Mouse (Mus musculus) embryonic facial prominence, embryonic 14.5 days (tissue): ENCODE results near the gene Uqcr11. TPM values are rescaled to one million over a fixed set of nuclear protein-coding genes. Genes with fewer than 3 reads are reported as not detected.
A peak's percentile ranks its signal among the peaks of the same experiment; 100 is the strongest.

Experiments
- ATAC-seq: fragments of 200-750 bp; cut with Nextera tagmentation; 2 replicates; pipeline ENCODE4 v1.8.0; 2017; ENCODE audit warnings: low read depth, moderate number of reproducible peaks, moderate TSS enrichment
- DNase-seq: peaks from one replicate; pipeline ENCODE4 v3.0.0-alpha.2; 2015; ENCODE audit warnings: low spot score
- H3K27ac ChIP-seq: fragments of 300-500 bp; sonication (generic); replicated peaks from 2 replicates; pipeline ENCODE4 v1.5.1; 2014; ENCODE audit warnings: low read depth, mild to moderate bottlenecking, low read length, moderate library complexity
- H3K27me3 ChIP-seq: fragments of 300-500 bp; sonication (generic); replicated peaks from 2 replicates; pipeline ENCODE4 v1.6.1; 2014; ENCODE audit warnings: low read length; ENCODE audit not compliant: control insufficient read depth, insufficient read depth
- H3K36me3 ChIP-seq: fragments of 300-500 bp; sonication (generic); 2 replicates; pipeline ENCODE4 v1.6.1; 2014; ENCODE audit warnings: low read length, mixed read lengths; ENCODE audit not compliant: control insufficient read depth, insufficient read depth
- H3K4me1 ChIP-seq: fragments of 300-500 bp; sonication (generic); 2 replicates; pipeline ENCODE4 v1.6.1; 2014; ENCODE audit warnings: antibody characterized with exemption, low read length; ENCODE audit not compliant: control insufficient read depth, insufficient read depth
- H3K4me2 ChIP-seq: fragments of 300-500 bp; sonication (generic); 2 replicates; pipeline ENCODE4 v1.6.1; 2014; ENCODE audit warnings: low read depth, mild to moderate bottlenecking, low read length, moderate library complexity, mixed read lengths
- H3K4me3 ChIP-seq: fragments of 300-500 bp; sonication (generic); 2 replicates; pipeline ENCODE4 v1.5.1; 2014; ENCODE audit warnings: low read depth, mild to moderate bottlenecking, low read length
- H3K9ac ChIP-seq: fragments of 300-500 bp; sonication (generic); 2 replicates; pipeline ENCODE4 v1.6.1; 2014; ENCODE audit warnings: low read depth, mild to moderate bottlenecking, low read length, moderate library complexity, mixed read lengths
- H3K9me3 ChIP-seq: fragments of 300-500 bp; sonication (generic); 2 replicates; pipeline ENCODE4 v1.6.1; 2016; ENCODE audit warnings: low read length; ENCODE audit not compliant: control insufficient read depth
- WGBS: fragments of 180-500 bp; shearing (Covaris S2); extraction: QIAGEN DNeasy Blood & Tissue Kit; methylation state at CpG from one replicate; pipeline ENCODE4 v1.1.7; 2014; 5-methylcytosine and 5-hydroxymethylcytosine counted together
- polyA plus RNA-seq: library from polyadenylated mRNA; unstranded; fragments of >200 nt; fragmentation: Nextera tagmentation; extraction: Ambion mirVana; gene quantifications from 2 replicates; pipeline ENCODE4 v1.2.1, GENCODE M21; 2014

Uqcr11 gene
- polyA plus RNA-seq, 1 experiment from 2014 or later = 879 TPM

DNA sequence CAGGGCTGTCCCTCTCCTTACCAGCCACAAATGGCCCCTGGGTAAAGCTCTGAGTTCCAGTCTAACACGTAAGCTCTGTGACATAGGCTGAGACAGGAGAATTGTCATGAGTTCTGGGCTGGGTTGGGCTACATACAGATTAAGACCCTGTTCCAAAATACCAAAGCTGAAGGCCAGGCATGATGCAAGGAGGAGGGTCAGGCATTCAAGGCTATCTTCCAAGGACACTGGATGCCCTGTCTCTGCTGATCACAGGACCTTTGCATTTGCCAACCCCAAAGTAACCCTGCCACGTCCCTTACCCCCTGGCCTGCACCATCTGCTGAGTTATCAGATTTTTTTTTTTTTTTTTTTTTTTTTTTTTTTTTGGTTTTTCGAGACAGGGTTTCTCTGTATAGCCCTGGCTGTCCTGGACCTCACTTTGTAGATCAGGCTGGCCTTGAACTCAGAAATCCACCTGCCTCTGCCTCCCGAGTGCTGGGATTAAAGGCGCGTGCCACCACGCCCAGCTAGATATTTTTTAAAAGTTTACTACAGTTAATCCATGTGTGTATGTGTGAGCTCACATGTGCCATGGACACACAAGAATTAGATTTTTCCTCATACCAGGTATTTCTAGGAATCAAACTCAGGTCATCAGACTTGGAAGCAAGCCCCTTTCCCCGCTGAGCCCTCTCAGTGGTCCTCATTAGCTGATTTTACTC lies 37.1 kb upstream of the Uqcr11 start:
- H3K36me3 ChIP-seq = no peaks in the 10 kb centered on the region
- no peak overlapping the region for H3K4me2 ChIP-seq
- 0 out of 2 replicates have a peak overlapping the region, but pooled peaks have one; percentile 14 for H3K9ac ChIP-seq
- H3K4me1 ChIP-seq = no peaks in the 10 kb centered on the region
- no peaks in the 10 kb centered on the region for H3K9me3 ChIP-seq
- ATAC-seq (no peak), DNase-seq (no peak)
- peaks cover 6% of the 10 kb centered on the region; the same call in 1 of the 2 replicates for H3K27me3 ChIP-seq
- no peak overlapping the region for H3K4me3 ChIP-seq
- WGBS = 80% methylated on average over 8 of the region's 8 CpGs
- H3K27ac ChIP-seq = no peak overlapping the region

DNA sequence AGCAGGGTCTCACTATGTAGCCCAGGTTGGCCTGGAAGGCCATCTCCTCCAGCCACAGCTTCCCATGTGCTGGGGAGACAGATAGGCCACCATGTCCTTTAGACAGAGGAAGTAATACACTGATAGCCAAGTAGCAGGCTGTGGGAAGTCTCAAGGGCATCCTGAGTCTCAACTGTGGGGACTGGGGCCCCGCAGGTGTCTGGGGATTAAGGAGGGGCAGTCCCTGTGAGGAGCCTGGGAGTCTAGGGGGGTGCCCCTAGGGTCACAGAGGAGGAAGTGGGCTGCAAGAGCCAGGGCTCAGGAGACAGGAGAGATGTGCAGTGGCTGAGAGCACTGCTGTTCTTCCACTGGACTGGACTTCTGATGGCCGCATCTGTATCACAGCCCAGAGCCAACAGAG lies 36.4 kb upstream of the Uqcr11 start:
- ATAC-seq (no peak), DNase-seq (no peak)
- Histone ChIP-seq H3K36me3 (no peaks in the 10 kb centered on the region), H3K4me2 (no peak overlapping the region), H3K27me3 (0 out of 2 replicates have a peak, but pooled peaks cover under 1% of the 10 kb centered on the region), H3K4me3 (no peak overlapping the region), H3K9me3 (no peaks in the 10 kb centered on the region), H3K9ac (0 out of 2 replicates have a peak overlapping the region, but pooled peaks have one; percentile 8), H3K4me1 (no peaks in the 10 kb centered on the region), H3K27ac (no peak overlapping the region)
- WGBS = 52% methylated on average over 2 of the region's 2 CpGs

DNA sequence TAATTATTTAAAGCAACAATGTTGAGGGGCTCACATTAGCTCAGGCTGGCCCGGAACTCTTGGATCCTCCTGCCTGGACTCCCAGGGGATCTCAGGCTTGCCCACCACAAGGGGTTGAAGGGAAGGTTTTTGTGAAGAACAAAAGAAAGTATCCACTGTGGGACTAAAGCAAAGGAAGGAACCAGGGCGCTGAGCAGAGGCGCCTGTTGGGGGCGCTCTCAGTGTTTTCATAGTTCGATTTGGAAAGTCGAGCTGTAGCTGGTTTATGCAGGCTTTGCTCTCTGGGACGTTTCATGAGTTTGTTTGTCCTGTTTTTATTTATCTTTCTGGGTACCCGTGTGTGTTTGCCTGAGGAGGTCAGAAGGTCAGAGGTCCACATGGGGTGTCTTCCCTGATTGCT lies 35.0 kb upstream of the Uqcr11 start:
- no peaks in the 10 kb centered on the region for H3K9me3 ChIP-seq
- H3K4me2 ChIP-seq = no peak overlapping the region
- no peaks in the 10 kb centered on the region for H3K36me3 ChIP-seq
- no peaks in the 10 kb centered on the region for H3K4me1 ChIP-seq
- no peak overlapping the region for H3K9ac ChIP-seq
- no peak overlapping the region for H3K4me3 ChIP-seq
- H3K27me3 ChIP-seq = no peaks in the 10 kb centered on the region
- WGBS = 54% methylated on average over 8 of the region's 8 CpGs
- DNase-seq (no peak), ATAC-seq (no peak)
- H3K27ac ChIP-seq = no peak overlapping the region

DNA sequence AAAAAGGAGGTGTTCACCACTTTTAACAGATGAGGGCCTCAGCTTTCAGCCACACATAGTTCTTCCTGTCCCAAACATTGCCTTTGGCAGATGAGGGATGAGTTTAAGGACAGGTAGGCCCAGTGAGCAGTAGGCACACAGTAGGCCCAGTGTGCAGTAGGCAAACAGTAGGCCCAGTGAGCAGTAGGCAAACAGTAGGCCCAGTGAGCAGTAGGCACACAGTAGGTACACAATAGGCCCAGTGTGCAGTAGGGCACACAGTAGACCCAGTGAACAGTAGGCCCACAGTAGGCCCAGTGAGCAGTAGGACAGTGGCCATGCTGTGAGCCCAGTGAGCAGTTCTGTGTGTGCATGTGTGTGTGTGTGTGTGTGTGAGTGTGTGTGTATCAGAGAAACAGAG lies 33.4 kb upstream of the Uqcr11 start:
- H3K4me2 ChIP-seq = no peak overlapping the region
- no peaks in the 10 kb centered on the region for H3K36me3 ChIP-seq
- H3K27me3 ChIP-seq = no peaks in the 10 kb centered on the region
- H3K4me3 ChIP-seq = no peak overlapping the region
- no peak for DNase-seq
- H3K9me3 ChIP-seq = no peaks in the 10 kb centered on the region
- no peak overlapping the region for H3K9ac ChIP-seq
- no peak overlapping the region for H3K27ac ChIP-seq
- no peak for ATAC-seq
- H3K4me1 ChIP-seq = peaks cover 8% of the 10 kb centered on the region; the same call in 1 of the 2 replicates

DNA sequence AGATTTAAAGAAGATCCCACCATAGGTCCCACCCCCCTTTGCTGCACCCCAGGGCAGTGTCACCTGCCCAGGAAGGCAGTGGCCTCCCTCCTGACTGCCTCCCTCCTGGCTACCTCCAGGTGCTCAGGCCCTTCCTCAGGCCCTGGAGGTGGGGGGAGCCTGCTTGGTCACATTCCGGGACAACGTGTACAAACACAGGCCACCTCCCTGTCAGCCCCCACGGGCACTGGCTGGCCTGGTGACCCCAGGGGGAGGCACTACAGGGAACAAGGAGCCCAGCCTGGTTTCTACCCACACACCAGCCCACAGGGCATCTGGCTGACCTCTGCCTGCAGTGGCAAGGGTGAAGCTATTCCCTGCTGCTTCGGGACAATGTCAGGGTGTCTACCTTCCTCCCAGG lies 31.3 kb upstream of the Uqcr11 start:
- WGBS = 72% methylated on average over 4 of the region's 4 CpGs
- Histone ChIP-seq H3K4me2 (no peak overlapping the region), H3K27me3 (no peaks in the 10 kb centered on the region), H3K4me3 (no peak overlapping the region), H3K36me3 (no peaks in the 10 kb centered on the region), H3K4me1 (peaks cover 8% of the 10 kb centered on the region; the same call in 1 of the 2 replicates), H3K9ac (no peak overlapping the region), H3K27ac (no peak overlapping the region), H3K9me3 (no peaks in the 10 kb centered on the region)
- ATAC-seq (no peak), DNase-seq (no peak)

DNA sequence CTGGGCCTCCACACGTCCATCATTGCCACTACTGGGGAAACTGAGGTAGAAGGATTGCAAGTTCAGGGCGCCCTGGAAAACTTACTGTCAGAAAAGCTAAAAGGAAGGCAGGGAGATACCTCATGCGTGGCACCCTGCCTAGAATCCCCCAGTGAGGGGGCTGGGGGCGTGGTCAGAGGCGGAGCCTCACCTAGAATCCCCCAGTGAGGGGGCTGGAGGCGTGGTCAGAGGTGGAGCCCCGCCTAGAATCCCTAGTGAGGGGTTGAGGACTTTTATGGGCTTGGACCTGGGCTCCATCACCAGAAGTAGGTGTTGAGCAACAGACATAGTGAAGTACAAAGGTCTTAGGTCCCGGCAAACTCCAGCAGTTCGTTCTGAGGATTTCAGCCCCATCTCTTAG lies 29.6 kb upstream of the Uqcr11 start:
- Histone ChIP-seq H3K27me3 (no peaks in the 10 kb centered on the region), H3K9ac (0 out of 2 replicates have a peak overlapping the region, but pooled peaks have one; percentile 8), H3K4me2 (peak overlapping the region; percentile 10; the same call in 1 of the 2 replicates), H3K4me3 (no peak overlapping the region), H3K9me3 (no peaks in the 10 kb centered on the region), H3K4me1 (peaks cover 17% of the 10 kb centered on the region), H3K27ac (no peak overlapping the region; the same call in 1 of the 2 replicates), H3K36me3 (no peaks in the 10 kb centered on the region)
- peak; percentile 44 for DNase-seq
- ATAC-seq = no peak
- WGBS = 16% methylated on average over 9 of the region's 9 CpGs

DNA sequence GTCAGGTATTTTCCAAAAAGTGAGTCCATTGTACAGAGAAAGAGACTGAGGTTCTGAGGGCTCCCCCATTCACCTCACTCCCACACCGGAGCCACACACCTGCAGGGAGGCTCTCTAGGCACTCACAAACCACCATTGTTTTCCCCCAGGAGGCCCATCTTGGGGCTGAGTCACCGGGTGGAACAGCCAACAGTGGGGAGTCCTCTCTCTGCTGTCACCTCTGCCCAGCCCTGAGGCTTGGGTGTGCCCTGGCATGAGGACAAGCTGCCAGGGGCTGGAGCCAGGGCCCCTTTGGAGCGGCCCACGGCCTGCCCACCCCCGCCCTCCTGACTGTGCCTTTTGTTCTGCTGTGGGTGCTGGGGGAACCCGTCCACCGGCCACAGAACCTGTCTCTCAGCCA lies 29.1 kb upstream of the Uqcr11 start:
- Histone ChIP-seq H3K27me3 (no peaks in the 10 kb centered on the region), H3K4me2 (0 out of 2 replicates have a peak overlapping the region, but pooled peaks have one; percentile 10), H3K27ac (no peak overlapping the region; the same call in 1 of the 2 replicates), H3K36me3 (peaks cover 4% of the 10 kb centered on the region; the same call in 1 of the 2 replicates), H3K9me3 (no peaks in the 10 kb centered on the region), H3K4me1 (peaks cover 22% of the 10 kb centered on the region), H3K4me3 (no peak overlapping the region), H3K9ac (0 out of 2 replicates have a peak overlapping the region, but pooled peaks have one; percentile 8)
- no peak for ATAC-seq
- DNase-seq = peak; percentile 45
- 33% methylated on average over 7 of the region's 7 CpGs for WGBS

DNA sequence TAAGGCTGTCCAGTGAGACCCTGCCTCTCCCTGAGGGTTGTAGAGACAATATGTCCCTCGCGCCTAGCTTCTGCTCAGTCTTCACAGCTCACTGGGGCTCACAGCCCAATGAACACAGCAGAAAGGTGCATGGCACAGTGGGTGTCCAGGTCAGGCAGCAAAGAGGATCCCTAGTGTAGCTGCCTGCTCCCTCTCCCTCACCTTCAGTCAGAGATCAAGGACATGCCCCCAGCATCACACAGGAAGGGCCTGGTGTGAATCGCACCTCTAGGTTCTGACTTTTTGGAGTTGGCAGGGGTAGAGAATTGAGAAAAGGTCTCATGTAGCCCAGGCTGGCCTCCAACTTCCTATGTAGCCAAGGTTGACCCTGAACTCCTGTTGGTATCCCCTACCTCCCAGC lies 28.2 kb upstream of the Uqcr11 start:
- ATAC-seq (no peak), DNase-seq (no peak)
- peaks cover 13% of the 10 kb centered on the region for H3K36me3 ChIP-seq
- H3K4me3 ChIP-seq = no peak overlapping the region
- no peak overlapping the region for H3K9ac ChIP-seq
- no peaks in the 10 kb centered on the region for H3K9me3 ChIP-seq
- WGBS = 90% methylated on average over 3 of the region's 3 CpGs
- no peaks in the 10 kb centered on the region for H3K27me3 ChIP-seq
- H3K27ac ChIP-seq = no peak overlapping the region
- H3K4me2 ChIP-seq = no peak overlapping the region
- H3K4me1 ChIP-seq = peaks cover 22% of the 10 kb centered on the region

DNA sequence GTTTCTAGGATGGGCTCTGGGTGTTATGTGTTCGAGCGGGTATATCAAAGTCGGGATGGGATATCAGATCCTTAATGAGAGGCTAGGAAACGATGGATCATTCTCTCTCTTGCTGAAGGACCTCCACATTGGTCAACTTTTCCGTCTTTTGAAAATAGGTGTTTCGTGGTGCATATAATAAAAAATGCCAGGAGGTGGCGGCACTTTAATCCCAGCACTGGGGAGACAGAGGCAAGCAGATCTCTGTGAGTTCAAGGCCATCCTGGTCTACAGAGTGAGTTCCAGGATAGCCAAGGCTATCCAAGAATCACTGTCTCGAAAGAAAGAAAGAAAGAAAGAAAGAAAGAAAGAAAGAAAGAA lies 27.6 kb upstream of the Uqcr11 start:
- DNase-seq (no peak), ATAC-seq (no peak)
- no peaks in the 10 kb centered on the region for H3K9me3 ChIP-seq
- H3K9ac ChIP-seq = no peak overlapping the region
- peak overlapping the region; percentile 95; the same call in 1 of the 2 replicates for H3K4me2 ChIP-seq
- H3K4me1 ChIP-seq = peaks cover 22% of the 10 kb centered on the region
- no peak overlapping the region for H3K27ac ChIP-seq
- peak overlapping the region; percentile 98; the same call in 1 of the 2 replicates for H3K4me3 ChIP-seq
- H3K27me3 ChIP-seq = no peaks in the 10 kb centered on the region
- 12% methylated on average over 8 of the region's 8 CpGs for WGBS
- peaks cover 19% of the 10 kb centered on the region for H3K36me3 ChIP-seq
